Mouse (Mus musculus): Measurements from ENCODE around the gene Gm34653. TPM values are rescaled to one million over a fixed set of nuclear protein-coding genes. Genes with fewer than 3 reads are reported as not detected.
"Not testable (repeated sequence)": the region's sequence is repeated elsewhere in the genome, so short reads cannot be mapped to it uniquely, and the experiment has no call there.

The Gm34653 gene
- polyA plus RNA-seq, 1 experiment from 2014 or later = 0.10 TPM

DNA sequence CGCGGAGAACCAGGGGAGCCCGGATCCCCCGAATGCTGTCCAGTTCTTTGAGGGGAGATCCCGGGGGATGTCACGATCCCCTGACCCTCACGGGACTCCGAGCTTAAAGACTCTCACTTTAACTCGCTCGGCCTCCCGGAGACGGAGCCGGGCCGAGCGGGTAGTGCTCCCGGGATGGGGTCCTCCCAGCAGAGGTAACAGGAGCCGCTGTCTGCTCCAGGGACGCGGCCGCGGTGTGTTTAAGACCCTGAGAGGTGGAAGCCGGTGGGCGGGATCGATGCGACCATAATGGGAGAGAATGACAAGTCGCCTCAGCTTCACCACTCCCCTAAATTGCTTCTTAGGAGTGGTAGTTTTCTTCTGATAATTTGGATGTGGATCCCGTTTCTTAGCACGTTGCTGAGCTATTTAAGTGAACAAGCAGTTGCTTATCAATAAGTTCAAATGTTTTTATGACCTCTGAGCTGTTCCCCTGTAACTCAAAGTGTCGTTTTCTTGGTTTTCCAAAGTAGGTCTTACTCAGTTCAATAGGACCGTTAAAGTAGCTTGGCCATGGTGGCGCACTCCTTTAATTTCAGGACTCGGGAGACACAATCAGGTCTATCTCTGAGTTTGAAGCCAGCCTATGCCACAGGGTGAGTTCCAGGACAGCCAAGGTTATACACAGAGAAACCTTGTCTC lies 30.1 kb upstream of the Gm34653 start:
- Histone ChIP-seq H3K4me3 (peak overlapping the region; percentile 57), H3K4me1 (peaks cover 22% of the 10 kb centered on the region), H3K27ac (replicated peaks) (peak overlapping the region; percentile 83), H3K9ac (replicated peaks) (peak overlapping the region; percentile 73), H3K36me3 (peaks cover 18% of the 10 kb centered on the region), H3K4me2 (replicated peaks) (peak overlapping the region; percentile 80)
- not testable (repeated sequence) for H3K27me3 ChIP-seq, H3K9me3 ChIP-seq
- WGBS = under 1% methylated on average over 29 of the region's 32 CpGs
- ATAC-seq (ENCODE audit: low FRiP score, low read depth) = peak; percentile 57; the same call in 1 of the 2 replicates

GRCm38 (mm10) chr2:34803746-34804145 lies 29.1 kb upstream of the Gm34653 start:
- peaks cover 21% of the 10 kb centered on the region for H3K4me1 ChIP-seq
- H3K9ac ChIP-seq (replicated peaks) = 0 out of 2 replicates have a peak overlapping the region, but pooled peaks have one; percentile 28
- H3K4me2 ChIP-seq (replicated peaks) = peak overlapping the region; percentile 43
- 75% methylated on average over 3 of the region's 3 CpGs for WGBS
- no peak overlapping the region for H3K4me3 ChIP-seq
- no peak overlapping the region for H3K27ac ChIP-seq (replicated peaks)
- no peaks in the 10 kb centered on the region for H3K9me3 ChIP-seq
- no peak for ATAC-seq (ENCODE audit: low FRiP score, low read depth)
- H3K27me3 ChIP-seq = no peaks in the 10 kb centered on the region
- H3K36me3 ChIP-seq = peaks cover 26% of the 10 kb centered on the region

DNA sequence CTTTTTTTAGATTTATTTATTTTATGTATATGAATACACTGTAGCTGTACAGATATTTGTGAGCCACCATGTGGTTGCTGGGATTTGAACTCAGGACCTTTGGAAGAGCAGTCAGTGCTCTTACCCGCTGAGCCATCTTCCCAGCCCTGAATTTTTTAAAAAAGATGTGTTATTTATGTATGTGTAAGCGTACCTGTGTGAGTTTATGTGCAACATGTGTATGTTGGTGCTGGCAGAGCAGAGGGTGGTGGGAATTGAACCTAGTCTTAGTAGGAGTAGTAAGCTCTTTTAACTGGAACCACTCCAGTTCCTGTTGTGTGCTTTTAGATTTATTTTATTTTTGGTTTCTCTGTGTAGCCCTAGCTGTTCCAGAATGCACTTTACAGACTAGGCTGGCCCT lies 28.6 kb upstream of the Gm34653 start:
- Histone ChIP-seq H3K9me3 (no peaks in the 10 kb centered on the region), H3K27me3 (no peaks in the 10 kb centered on the region), H3K4me3 (no peak overlapping the region), H3K36me3 (peaks cover 30% of the 10 kb centered on the region), H3K4me2 (replicated peaks) (peak overlapping the region; percentile 43; the same call in 1 of the 2 replicates), H3K27ac (replicated peaks) (no peak overlapping the region), H3K9ac (replicated peaks) (no peak overlapping the region), H3K4me1 (peaks cover 17% of the 10 kb centered on the region)
- ATAC-seq (ENCODE audit: low FRiP score, low read depth) = no peak
- 88% methylated on average over 2 of the region's 2 CpGs for WGBS

DNA sequence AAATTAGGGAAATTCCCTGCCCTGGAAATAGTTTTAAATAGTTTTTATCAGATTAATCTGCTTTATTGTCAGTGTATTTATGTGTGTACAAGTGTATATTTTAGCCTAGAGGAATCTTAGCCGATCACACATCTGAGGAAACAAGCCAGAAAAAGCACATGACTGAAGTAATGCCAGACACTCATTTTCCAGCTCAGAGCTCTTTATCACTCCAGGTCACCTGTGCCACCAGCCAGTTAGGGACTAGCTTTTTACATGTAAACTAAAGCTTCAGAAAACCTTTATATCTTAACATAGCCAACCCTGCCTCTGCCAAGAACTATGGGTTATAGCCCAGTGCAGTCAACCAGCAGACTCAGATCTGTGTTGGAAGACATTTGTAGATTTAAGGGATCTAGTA lies 28.0 kb upstream of the Gm34653 start:
- Histone ChIP-seq H3K4me3 (no peak overlapping the region), H3K27me3 (no peaks in the 10 kb centered on the region), H3K4me1 (peaks cover 15% of the 10 kb centered on the region), H3K9me3 (no peaks in the 10 kb centered on the region), H3K27ac (replicated peaks) (no peak overlapping the region), H3K36me3 (peaks cover 32% of the 10 kb centered on the region), H3K9ac (replicated peaks) (no peak overlapping the region), H3K4me2 (replicated peaks) (no peak overlapping the region)
- 100% methylated on average over 1 of the region's 1 CpGs for WGBS
- ATAC-seq (ENCODE audit: low FRiP score, low read depth) = no peak

DNA sequence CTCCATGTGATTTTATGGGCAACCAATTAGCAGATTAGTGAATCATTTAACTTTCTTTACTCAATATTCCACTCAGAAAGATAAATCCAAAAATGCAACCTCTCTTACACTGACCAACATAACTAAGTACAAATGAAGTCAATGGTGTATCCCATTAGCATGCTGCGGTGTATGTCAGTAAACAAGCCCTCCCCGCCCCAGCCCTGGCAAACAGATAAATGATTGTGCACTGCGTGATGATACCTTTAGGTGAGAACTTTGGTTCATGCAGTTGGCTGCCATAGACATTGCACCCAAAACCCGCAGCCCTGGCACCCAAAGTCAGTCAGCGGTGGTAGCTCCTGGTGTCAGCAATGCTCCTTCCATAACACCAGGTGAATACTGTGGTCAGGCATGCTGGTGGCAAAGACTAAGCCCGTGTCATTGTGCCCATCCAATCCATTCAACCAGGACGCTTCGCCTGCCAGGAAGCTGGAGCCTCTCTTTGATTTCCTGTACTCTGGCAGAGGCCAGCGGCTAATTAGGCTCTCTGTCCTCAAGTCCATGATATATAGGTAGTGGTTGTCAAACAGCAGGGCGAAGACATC lies 27.4 kb upstream of the Gm34653 start:
- no peak for ATAC-seq (ENCODE audit: low FRiP score, low read depth)
- no peaks in the 10 kb centered on the region for H3K9me3 ChIP-seq
- no peak overlapping the region for H3K9ac ChIP-seq (replicated peaks)
- H3K36me3 ChIP-seq = peaks cover 36% of the 10 kb centered on the region
- H3K4me1 ChIP-seq = peaks cover 12% of the 10 kb centered on the region
- no peak overlapping the region for H3K4me3 ChIP-seq
- no peaks in the 10 kb centered on the region for H3K27me3 ChIP-seq
- no peak overlapping the region for H3K4me2 ChIP-seq (replicated peaks)
- H3K27ac ChIP-seq (replicated peaks) = no peak overlapping the region
- WGBS = 95% methylated on average over 10 of the region's 10 CpGs

DNA sequence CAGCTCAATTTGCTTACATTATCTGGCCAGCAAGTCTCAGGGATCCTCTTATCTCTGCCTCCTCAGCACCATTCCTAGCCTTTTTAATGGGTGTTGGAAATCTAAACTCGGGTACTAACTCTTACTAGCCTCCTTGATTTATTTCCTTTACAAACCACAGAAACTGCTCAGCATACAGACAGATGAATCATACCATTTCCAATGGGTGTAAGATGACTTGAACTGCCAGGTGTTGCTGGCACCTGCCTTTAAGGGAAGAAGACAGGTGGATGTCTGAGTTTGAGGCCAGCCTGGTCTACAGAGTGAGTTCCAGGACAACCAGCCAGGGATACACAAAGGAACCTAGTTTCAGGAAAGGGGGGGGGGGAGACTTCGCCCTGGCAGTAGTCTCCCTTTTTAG lies 24.8 kb upstream of the Gm34653 start:
- Histone ChIP-seq H3K4me1 (peaks cover 12% of the 10 kb centered on the region), H3K27ac (replicated peaks) (no peak overlapping the region), H3K36me3 (peaks cover 53% of the 10 kb centered on the region), H3K9me3 (no peaks in the 10 kb centered on the region), H3K27me3 (no peaks in the 10 kb centered on the region), H3K9ac (replicated peaks) (no peak overlapping the region), H3K4me3 (no peak overlapping the region), H3K4me2 (replicated peaks) (no peak overlapping the region)
- 93% methylated on average over 2 of the region's 2 CpGs for WGBS
- ATAC-seq (ENCODE audit: low FRiP score, low read depth) = no peak

DNA sequence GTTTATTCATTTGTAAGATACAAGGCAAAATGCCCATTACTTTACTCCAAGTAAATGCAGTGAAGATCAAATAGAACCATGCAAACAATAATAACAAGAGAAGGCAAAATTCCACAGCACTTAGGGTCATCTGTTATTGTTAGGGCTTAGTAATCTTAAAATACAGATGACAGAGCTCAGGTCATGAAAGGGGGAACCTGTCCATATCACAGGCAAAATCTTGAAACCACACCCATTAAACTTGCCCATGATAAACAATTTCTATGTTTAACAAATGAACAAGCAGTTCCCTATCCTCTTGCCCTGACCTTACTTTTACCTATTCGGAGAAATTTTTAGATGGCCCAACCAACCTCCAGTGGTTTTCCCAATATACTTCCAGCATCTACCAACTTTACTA lies 23.2 kb upstream of the Gm34653 start:
- WGBS = 90% methylated on average over 1 of the region's 1 CpGs
- Histone ChIP-seq H3K9me3 (no peaks in the 10 kb centered on the region), H3K4me3 (no peak overlapping the region), H3K27ac (replicated peaks) (no peak overlapping the region), H3K27me3 (no peaks in the 10 kb centered on the region), H3K9ac (replicated peaks) (no peak overlapping the region), H3K4me1 (0 out of 2 replicates have a peak, but pooled peaks cover 2% of the 10 kb centered on the region), H3K36me3 (peaks cover 68% of the 10 kb centered on the region), H3K4me2 (replicated peaks) (no peak overlapping the region)
- ATAC-seq (ENCODE audit: low FRiP score, low read depth) = no peak

DNA sequence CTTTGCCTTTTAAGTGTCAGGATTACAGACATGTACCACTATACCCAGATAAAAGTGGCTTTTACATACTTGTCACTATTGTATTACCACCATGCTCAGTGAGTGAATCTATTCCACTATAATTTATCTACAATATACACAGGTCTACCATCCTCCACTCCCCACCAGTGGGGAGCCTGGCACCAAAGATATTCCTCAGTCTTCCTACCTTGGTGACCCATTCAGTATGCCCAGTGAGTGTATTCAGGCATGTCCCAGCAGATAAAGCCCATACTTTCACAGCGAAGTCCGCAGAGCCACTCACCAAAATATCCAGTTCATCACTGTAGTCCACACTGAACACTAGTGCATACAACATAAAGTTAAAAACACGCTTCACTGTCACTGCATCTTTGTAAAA lies 22.0 kb upstream of the Gm34653 start:
- no peak for ATAC-seq (ENCODE audit: low FRiP score, low read depth)
- WGBS = 96% methylated on average over 3 of the region's 3 CpGs
- no peaks in the 10 kb centered on the region for H3K9me3 ChIP-seq

GRCm38 (mm10) chr2:34812706-34813105 lies 20.1 kb upstream of the Gm34653 start:
- Histone ChIP-seq H3K27ac (replicated peaks) (no peak overlapping the region), H3K9me3 (no peaks in the 10 kb centered on the region), H3K9ac (replicated peaks) (no peak overlapping the region), H3K4me3 (no peak overlapping the region), H3K36me3 (peaks cover 69% of the 10 kb centered on the region), H3K27me3 (no peaks in the 10 kb centered on the region), H3K4me1 (no peaks in the 10 kb centered on the region), H3K4me2 (replicated peaks) (no peak overlapping the region)
- WGBS = 93% methylated on average over 7 of the region's 7 CpGs
- no peak for ATAC-seq (ENCODE audit: low FRiP score, low read depth)

More for the DNA sequence above, 22.0 kb upstream of the Gm34653 start:
- no peak overlapping the region for H3K9ac ChIP-seq (replicated peaks)
- H3K4me1 ChIP-seq = no peaks in the 10 kb centered on the region
- no peak overlapping the region for H3K27ac ChIP-seq (replicated peaks)
- H3K36me3 ChIP-seq = peaks cover 73% of the 10 kb centered on the region
- no peak overlapping the region for H3K4me2 ChIP-seq (replicated peaks)
- no peak overlapping the region for H3K4me3 ChIP-seq
- H3K27me3 ChIP-seq = no peaks in the 10 kb centered on the region

GRCm38 (mm10) chr2:34815893-34816292 lies 16.9 kb upstream of the Gm34653 start:
- H3K27ac ChIP-seq (replicated peaks); H3K9ac ChIP-seq (replicated peaks); H3K4me2 ChIP-seq (replicated peaks); H3K4me3 ChIP-seq; H3K27me3 ChIP-seq; H3K9me3 ChIP-seq; ATAC-seq (ENCODE audit: low FRiP score, low read depth); H3K4me1 ChIP-seq: not testable (repeated sequence)
- peaks cover 62% of the 10 kb centered on the region for H3K36me3 ChIP-seq
- whole genome bisulfite sequencing = 97% methylated on average over 2 of the region's 2 CpGs

GRCm38 (mm10) chr2:34818492-34818891 lies 14.3 kb upstream of the Gm34653 start:
- no peak for ATAC-seq (ENCODE audit: low FRiP score, low read depth)
- H3K9ac ChIP-seq (replicated peaks) = no peak overlapping the region
- H3K27me3 ChIP-seq = no peaks in the 10 kb centered on the region
- H3K4me3 ChIP-seq = no peak overlapping the region
- H3K4me2 ChIP-seq (replicated peaks) = no peak overlapping the region
- H3K36me3 ChIP-seq = peaks cover 51% of the 10 kb centered on the region
- no peaks in the 10 kb centered on the region for H3K4me1 ChIP-seq
- H3K27ac ChIP-seq (replicated peaks) = no peak overlapping the region
- 87% methylated on average over 2 of the region's 2 CpGs for WGBS
- H3K9me3 ChIP-seq = no peaks in the 10 kb centered on the region

DNA sequence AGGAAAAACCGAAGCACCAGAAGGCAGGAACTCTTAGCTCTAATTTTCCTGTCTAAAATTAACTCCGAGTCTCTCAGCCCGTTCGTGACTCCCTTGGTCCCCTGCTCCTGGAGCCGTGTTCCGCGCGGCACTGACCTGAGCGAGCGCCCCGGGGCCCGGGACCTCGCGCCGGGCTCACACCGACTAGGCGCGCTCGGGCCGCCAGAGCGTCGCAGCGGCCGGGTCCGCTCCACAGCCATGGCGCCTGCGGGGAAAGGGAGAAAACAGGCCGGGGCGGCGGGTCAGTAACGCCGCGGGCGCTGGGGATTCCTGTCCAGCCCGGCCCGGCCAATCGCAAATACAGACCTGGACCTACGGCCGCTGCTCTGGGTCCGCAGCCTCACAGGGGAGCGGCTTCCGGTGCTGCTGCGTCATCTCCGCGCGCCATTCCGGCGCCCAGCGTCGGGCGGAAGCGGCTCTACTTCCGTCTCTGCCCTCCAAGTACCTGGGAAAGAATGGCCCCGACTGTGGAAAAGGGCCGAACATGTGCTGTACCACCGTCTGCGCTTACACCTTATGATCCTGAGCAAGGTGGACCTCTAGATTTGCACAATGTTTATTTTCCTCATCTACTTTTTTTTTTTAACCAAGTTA lies 6.9 kb upstream of the Gm34653 start, which contains the start of gene Fbxw2:
Gene Fbxw2, minus strand, starts transcription at position 485 of the 633 bp plus-strand sequence.
- Histone ChIP-seq H3K9me3 (no peaks in the 10 kb centered on the region), H3K4me1 (peaks cover 23% of the 10 kb centered on the region), H3K4me3 (peak within 1 kb of the TSS; percentile 96), H3K4me2 (replicated peaks) (peak within 1 kb of the TSS; percentile 84), H3K36me3 (peaks cover 8% of the 10 kb centered on the region; the same call in 1 of the 2 replicates), H3K27ac (replicated peaks) (peak within 1 kb of the TSS; percentile 84), H3K9ac (replicated peaks) (peak within 1 kb of the TSS; percentile 92), H3K27me3 (peaks cover 10% of the 10 kb centered on the region)
- under 1% methylated on average over 52 of the region's 57 CpGs for WGBS
- peak; percentile 97 for ATAC-seq (ENCODE audit: low FRiP score, low read depth)
